Mouse (Mus musculus) CH12.LX (cell line): ENCODE measurements around the gene Yif1a.

Source experiments
- BHLHE40 ChIP-seq: IDR thresholded peaks from 2 replicates; pipeline ENCODE4 v1.6.1; 2011; ENCODE audit warnings: mild to moderate bottlenecking, low read depth, low read length, improper control_type of control experiment
- CHD2 ChIP-seq: IDR thresholded peaks from 2 replicates; pipeline ENCODE4 v1.6.1; 2011; ENCODE audit warnings: low read length, improper control_type of control experiment
- CTCF ChIP-seq, 2 experiments: IDR thresholded peaks in 1 of 2; conservative IDR thresholded peaks in 1 of 2; 2 replicates each; pipeline ENCODE4 v1.5.1; 2011 to 2012; ENCODE audit warnings: low read depth in 2 of 2, low read length in 2 of 2, improper control_type of control experiment in 1 of 2, inconsistent platforms in 1 of 2, mild to moderate bottlenecking in 1 of 2, moderate library complexity in 1 of 2
- EP300 ChIP-seq: IDR thresholded peaks from 2 replicates; pipeline ENCODE4 v1.6.1; 2011; ENCODE audit warnings: low read length, improper control_type of control experiment
- MAX ChIP-seq: IDR thresholded peaks from 2 replicates; pipeline ENCODE4 v1.6.1; 2011; ENCODE audit warnings: low read length, improper control_type of control experiment
- POLR2A ChIP-seq: IDR thresholded peaks from 2 replicates; pipeline ENCODE4 v1.6.1; 2011; ENCODE audit warnings: low read depth, mild to moderate bottlenecking, improper control_type of control experiment, low read length
- RAD21 ChIP-seq: IDR thresholded peaks from 2 replicates; pipeline ENCODE4 v1.6.1; 2011; ENCODE audit warnings: low read depth, mild to moderate bottlenecking, low read length, improper control_type of control experiment, moderate library complexity

DNA sequence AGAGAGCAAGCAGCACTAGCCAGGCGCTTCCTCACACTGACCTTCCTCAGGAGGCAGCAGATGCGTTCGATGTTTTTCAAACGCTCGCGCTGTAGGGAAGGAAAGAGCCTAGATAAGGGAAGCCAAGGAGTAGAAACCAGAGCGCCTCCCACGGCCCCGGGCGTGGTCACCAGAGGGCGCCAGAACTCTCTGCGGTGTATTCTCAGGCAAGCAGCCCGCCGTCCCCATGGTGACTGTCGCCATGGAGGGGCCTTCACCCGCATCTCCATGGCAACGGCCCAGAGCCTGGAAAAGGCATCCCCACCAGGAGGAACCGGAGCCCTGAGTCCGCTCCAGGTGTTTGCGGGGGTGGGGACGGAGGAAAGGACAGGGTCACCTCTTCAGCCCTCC, 5.9 kb downstream of the Yif1a start:
- TF ChIP-seq RAD21 (peak; percentile 66), POLR2A (peak; percentile 35; the same call in 1 of the 2 replicates), CTCF (conservative IDR thresholded peaks at IDR 0.05 in 1 of 2, IDR thresholded peaks at IDR 0.05 in 1 of 2; ENCODE audit: low read depth in 2 of 2, low read length in 2 of 2) (peak in 1 of 2 experiments; percentile 91; a peak in 2 of 4 replicates), BHLHE40 (no peak), EP300 (no peak), MAX (no peak), CHD2 (no peak)
